Mouse (Mus musculus): ENCODE measurements around the gene Ybx3. TPM values are rescaled to one million over a fixed set of nuclear protein-coding genes. Genes with fewer than 3 reads are reported as not detected.

Gene Ybx3
- total RNA-seq (2014; fragmentation: Nextera tagmentation) (324 and 391 TPM in 2 replicates), total RNA-seq (2017) (563 and 635 TPM in 2 replicates)

DNA sequence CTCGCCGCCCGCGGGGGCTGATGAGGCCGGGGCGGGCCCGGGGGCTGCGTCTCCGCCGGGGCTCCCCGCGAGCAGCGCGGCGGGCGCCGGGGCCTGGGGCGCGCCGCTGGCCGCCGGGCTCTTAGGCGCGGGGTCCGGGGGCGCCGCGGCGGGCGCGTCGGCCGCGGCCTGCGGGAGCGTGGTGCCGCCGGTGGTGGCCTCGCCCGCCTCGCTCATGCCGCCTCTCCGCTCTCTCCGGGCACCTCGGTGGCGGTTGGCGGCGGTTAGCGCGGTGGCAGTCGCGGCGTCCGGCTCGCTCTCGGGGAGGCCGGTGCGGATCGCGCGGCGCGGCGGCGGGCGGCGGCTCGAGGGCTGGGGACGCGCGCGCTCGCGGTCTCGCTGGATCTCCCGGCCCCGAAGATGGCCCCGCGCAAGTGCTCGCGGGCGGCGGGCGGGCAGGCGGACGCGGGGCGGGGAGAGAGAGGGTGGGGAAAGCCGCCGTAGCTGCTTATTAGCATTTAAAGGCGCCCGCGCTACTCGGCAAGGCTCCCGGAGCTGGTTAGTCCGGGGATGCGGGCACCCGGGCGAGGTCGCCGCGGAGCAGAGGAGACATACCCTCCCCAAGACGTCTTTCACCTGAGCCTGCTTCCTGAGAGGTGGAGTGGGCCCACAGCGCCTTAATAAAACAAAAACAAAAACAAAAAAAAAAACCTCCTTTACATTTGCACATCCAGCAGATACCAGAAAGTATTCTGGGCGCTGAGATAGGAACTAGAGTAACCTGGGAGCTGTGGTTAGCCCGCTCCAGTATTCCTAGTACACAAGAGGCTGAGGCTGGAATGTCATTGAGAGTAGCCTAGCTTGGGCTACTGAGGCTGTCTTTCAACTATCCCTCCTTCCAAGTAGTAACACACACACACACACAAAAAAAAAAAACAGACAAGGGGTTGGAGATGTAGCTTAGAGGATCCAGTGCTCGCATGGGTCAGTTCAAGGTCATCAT lies at the start of gene Ybx3:
Gene Ybx3 (minus strand): TSS at position 437 of the 982 bp plus-strand sequence.
- peak; percentile 60 for ATAC-seq (replicated peaks; ENCODE audit: poor library complexity, severe bottlenecking)

DNA sequence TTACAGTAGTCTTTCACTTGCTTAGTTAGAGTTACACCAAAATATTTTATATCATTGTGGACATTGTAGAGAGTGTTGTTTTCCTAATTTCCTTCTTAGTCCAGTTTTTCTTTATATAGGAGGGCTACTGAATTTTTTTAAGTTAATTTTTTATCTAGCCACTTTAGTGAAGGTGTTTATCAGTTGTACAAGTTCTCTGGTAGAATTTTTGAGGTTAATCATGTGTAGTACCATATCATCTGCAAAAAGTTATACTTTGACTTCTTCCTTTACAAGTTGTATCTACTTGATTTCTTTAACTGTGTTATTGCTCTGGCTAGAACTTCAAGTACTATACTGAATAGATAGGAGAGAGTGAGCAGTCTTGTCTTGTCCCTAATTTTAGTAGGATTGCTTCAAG lies 48.4 kb upstream of the Ybx3 start:
- ATAC-seq (replicated peaks; ENCODE audit: poor library complexity, severe bottlenecking) = no peak

GRCm38 (mm10) chr6:131434088-131434487 lies 45.8 kb upstream of the Ybx3 start:
- ATAC-seq (replicated peaks; ENCODE audit: poor library complexity, severe bottlenecking) = 0 out of 2 replicates have a peak, but pooled peaks have one; percentile 11

DNA sequence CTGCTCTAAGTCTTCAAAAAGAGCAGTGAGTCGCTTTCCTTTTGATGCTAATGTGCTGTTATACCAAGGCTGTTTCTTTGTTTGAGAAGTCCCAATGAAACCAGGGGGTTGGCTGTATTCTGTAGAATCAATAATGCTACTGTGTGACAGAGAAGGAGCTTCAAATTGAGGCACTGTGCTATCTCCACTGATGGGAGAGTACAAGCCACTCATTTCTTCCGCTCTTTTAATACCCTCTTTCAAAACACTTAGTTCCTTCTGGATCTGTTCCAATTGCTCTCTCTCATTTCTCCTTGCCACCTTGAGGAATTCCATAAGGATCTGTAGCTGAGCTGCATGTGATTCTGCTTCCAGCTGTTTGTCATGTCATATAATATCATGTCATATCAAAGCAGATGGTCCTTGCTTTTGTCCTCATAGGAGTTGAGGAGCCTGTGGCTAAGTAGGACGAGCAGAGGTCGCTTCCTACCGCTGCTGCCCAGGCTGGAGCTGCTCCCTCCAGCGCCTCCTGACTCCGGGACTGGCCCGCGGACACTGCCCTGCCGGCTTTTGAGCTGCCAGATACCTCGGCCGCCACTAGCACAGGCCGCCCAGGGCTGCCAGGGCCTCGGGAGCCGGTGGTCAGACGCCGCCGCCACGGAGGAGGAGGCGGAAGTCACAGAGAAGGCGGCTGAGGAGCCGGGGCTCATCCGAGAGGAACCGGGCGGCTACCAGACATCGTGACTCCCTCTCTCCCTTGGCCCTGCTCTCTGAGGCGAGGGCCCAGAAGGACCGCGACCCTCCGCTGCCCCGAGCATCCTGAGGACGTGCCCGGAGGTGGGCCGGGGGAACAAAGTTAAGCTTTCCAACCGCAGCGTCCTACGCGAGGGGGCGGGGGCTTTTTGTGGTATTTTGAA lies 45.1 kb upstream of the Ybx3 start:
- peak; percentile 93 for ATAC-seq (replicated peaks; ENCODE audit: poor library complexity, severe bottlenecking)

GRCm38 (mm10) chr6:131421572-131421971 lies 33.3 kb upstream of the Ybx3 start:
- peak; percentile 80 for ATAC-seq (replicated peaks; ENCODE audit: poor library complexity, severe bottlenecking)

DNA sequence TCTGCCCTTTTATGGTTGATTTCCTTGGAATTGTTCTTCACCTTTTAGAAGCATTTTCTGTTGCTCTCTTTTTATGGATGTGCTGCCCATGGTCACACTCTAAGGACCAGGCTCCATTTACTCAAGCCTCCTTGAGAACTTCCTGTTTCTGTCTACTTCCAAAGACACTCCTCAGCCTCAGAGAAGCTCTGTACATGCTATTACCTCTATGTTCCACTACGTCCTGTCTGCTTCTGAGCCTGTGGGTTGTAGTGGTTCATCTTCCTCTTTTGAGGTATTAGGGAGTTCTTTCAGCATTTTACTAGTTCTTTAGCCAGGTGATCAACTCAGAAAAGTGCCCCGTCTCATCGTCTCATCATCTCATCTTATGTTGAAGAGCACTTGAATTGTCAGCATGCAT lies 31.3 kb upstream of the Ybx3 start:
- ATAC-seq (replicated peaks; ENCODE audit: poor library complexity, severe bottlenecking) = peak; percentile 93

DNA sequence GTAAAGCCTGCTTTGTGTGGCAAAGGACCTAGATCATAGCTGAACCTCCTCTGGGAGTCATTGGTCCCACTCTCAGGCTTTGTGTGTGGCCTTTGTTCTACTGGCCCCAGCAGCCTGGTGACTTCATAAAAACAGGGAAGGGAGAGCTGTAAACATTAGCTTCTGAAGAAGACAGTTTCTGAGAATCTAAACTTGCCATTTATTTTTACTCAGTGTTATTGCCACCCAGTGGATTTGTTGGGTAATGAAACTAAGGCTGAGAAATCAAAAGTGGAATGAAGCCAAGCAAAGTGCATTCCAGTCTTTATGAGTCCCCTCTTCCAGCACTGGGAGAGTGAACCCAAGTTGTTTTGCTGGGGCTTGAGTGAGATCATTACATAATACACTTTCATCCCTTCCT lies 30.5 kb upstream of the Ybx3 start:
- ATAC-seq (replicated peaks; ENCODE audit: poor library complexity, severe bottlenecking) = peak; percentile 43

DNA sequence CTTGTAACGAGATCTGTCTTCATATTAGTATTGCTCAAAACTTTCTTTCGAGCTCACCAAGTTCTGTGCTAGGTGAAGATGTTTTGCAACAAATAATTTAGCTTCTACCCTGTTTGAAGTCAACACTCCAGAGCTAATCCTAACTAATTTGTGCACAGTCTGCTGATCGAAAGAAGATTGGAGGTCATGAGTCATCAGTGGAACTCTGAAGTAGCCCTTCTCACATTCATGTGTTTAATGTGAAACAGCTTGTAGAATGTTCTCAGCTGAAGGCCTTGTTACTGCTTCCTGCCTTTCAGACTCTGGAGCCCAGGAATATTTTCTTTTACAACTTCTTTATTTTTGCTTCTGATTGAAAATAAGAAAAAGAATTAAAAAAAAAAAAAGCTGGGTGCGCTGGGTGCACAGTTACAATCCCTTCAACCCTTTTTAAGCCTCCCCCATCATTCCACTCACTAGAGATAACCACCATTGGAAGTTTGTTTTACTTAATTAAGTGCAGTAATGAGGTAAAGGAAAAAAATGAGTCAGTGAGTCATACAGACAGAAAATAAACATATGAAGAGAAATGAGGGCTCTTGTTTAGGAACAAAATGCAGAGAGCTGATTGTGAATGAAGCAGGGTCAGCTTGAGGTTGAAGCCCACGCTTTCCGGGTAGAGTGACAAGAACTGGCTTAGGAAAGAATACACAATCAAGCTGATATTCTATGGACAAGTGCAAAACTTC lies 23.0 kb upstream of the Ybx3 start:
- ATAC-seq (replicated peaks; ENCODE audit: poor library complexity, severe bottlenecking) = no peak

DNA sequence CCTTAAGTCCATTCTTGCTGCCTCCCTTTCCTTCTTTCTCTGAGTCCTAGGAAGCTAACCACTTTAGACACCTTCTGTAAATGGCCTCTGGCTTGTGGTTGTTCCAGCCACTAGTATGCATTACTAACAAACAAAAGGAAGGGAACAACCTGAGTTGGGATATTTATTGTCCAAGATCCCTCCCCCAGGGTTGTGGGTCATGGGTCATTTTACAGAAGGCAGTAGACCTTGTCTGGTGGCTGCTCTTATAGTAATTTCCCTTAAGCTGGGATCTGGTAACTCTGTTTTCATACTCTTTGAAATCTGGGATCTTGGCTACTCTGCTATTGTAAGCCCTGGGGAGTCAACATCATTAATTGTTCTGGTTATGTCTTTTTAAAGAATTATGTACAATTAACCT lies 18.7 kb upstream of the Ybx3 start:
- ATAC-seq (replicated peaks; ENCODE audit: poor library complexity, severe bottlenecking) = no peak

GRCm38 (mm10) chr6:131405896-131406295 lies 17.6 kb upstream of the Ybx3 start:
- no peak for ATAC-seq (replicated peaks; ENCODE audit: poor library complexity, severe bottlenecking)

- peak; percentile 77 for ATAC-seq (replicated peaks; ENCODE audit: poor library complexity, severe bottlenecking)
These were observed 16.9 kb upstream of the Ybx3 start for GRCm38 (mm10) chr6:131405174-131405573.

GRCm38 (mm10) chr6:131404260-131404659 lies 16.0 kb upstream of the Ybx3 start:
- peak; percentile 59 for ATAC-seq (replicated peaks; ENCODE audit: poor library complexity, severe bottlenecking)

GRCm38 (mm10) chr6:131403036-131403435 lies 14.8 kb upstream of the Ybx3 start:
- no peak for ATAC-seq (replicated peaks; ENCODE audit: poor library complexity, severe bottlenecking)

DNA sequence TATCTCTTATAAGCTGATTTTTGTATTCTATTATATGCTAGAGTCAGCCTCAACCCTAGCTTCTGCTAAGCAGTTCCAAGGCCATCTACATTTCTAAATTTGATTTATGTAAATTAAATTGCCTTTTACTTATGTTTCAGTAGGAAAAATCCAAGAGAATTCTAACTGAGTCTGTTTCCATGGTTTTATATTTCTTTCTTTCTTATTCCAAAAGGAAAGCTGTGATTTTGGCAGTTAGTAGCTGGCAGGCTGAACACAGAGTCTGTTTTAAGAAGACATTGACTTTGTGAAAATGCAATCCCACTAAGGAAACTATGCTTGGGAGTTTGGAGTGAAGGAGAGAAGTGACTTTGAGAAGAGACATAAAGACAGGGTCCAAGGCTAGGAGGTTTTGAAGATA lies 14.3 kb upstream of the Ybx3 start:
- ATAC-seq (replicated peaks; ENCODE audit: poor library complexity, severe bottlenecking) = no peak

DNA sequence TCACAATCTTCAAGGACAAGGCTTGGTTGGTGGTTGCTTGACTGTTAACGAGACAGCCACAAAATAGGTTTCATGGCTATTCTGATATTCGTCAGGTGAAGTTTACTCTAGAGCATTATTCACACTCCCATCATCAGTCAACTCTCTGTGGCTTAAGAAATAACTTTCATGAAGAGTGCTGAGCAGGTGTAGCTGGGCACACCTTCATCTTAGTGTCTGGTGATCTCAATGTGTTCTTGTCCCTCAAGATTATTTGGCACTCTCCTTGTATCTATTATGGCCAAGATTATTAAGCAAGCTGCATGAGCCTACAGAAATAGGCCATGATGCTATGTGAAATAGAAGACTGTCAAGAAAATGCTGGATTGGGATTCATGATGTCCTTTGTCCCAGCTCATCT lies 13.0 kb upstream of the Ybx3 start:
- no peak for ATAC-seq (replicated peaks; ENCODE audit: poor library complexity, severe bottlenecking)

DNA sequence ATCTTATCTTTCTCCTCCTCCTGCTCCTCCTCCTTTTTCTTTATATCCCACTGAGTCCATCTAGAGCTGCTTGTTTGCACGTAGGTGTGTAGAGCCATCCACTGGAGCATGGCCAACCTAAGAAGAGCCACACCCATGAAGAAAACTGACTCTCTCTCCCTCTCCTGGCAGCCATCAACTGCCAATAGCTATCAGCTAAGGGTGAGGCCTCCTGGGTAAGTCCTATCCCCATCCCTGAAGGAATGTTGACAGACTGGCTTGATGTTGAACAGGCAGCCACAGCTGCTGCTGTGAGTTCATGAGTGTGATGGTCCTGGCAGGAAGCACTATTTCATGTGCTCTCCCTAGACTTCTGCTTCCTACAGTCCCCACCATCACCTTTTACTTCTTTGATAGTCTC lies 8.4 kb upstream of the Ybx3 start:
- no peak for ATAC-seq (replicated peaks; ENCODE audit: poor library complexity, severe bottlenecking)

- ATAC-seq (replicated peaks; ENCODE audit: poor library complexity, severe bottlenecking) = no peak
These were observed 5.8 kb upstream of the Ybx3 start for GRCm38 (mm10) chr6:131393873-131394660.

DNA sequence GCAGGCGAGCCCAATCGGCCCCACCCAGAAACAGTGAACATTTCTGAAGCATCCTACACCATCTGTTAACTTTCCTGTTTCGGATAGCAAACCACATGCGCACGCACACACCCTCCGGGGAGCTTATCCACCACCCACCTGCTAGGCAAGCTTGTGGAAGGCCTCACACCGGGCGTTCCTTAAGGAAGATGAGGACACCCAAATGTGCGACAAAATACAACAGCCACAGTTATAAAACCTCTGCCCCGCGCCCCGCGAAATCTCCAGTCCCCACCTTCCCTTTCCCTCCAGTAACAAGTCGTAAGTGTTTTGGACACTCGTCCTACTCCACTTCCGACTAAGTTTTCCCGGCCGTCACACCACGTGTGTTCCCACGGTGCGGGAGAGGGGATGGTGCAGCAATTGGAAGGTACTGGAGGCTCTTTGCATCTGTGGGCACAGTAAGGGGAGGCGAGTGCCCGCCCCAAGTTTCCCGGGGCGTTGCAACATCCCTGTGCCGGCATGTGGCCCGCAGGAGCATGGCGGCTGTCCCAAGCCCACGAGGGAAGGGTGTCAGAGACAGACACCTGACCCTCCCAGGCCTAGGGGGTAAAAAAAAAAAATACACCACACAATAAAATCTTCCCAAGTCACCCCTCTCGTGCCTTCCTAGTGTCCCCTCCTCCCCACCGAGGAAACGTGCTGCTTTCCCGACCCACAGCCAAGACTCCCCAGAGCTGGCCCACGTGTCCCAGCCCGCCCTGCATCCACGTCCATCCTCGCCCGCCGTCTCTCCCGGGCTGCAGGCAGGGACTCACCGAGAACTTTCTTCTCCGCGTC lies 846 bp downstream of the Ybx3 start:
- ATAC-seq (replicated peaks; ENCODE audit: poor library complexity, severe bottlenecking) = peak; percentile 84

Measured in granulocyte monocyte progenitor cell, adult 5-6 weeks (primary cell).